Mouse (Mus musculus): ENCODE measurements around the gene Tmem82. TPM values are rescaled to one million over a fixed set of nuclear protein-coding genes. Genes with fewer than 3 reads are reported as not detected.
"Not testable (repeated sequence)": the region's sequence is repeated elsewhere in the genome, so short reads cannot be mapped to it uniquely, and the experiment has no call there.

Gene Tmem82
- polyA plus RNA-seq, 1 experiment from 2014 or later, result 0.05 TPM

- ChIA-PET POLR2A (no interaction called here), CTCF (interaction anchor here (1.0 to 4.1 kb wide), 8 partner anchors 10 to 169 kb away, joined by 3 to 39 read pairs (median 4); no protein-coding TSS in a partner anchor)
- TF ChIP-seq CTCF (IDR thresholded peaks at IDR 0.05), result peak; percentile 87
- peak; percentile 42 for ATAC-seq
- in situ Hi-C loops (cut with MboI; ENCODE audit: low pct_unique_long_range_greater_than_20kb), result loop anchor here (25.0 kb wide), 1 partner anchor 288 kb away; no protein-coding TSS in a partner anchor
- no peaks in the 10 kb centered on the region for H3K27me3 ChIP-seq
- no peak for DNase-seq (ENCODE audit: low read depth, low spot score)
Measured at GRCm38 (mm10) chr4:141574789-141575702, 43.4 kb downstream of the Tmem82 start.

- H3K27me3 ChIP-seq, result no peaks in the 10 kb centered on the region
- ChIA-PET POLR2A (no interaction called here), CTCF (interaction anchor here (1.1 to 4.1 kb wide), 7 partner anchors 14 to 185 kb away, joined by 4 to 39 read pairs (median 4); no protein-coding TSS in a partner anchor)
- DNase-seq (ENCODE audit: low read depth, low spot score), result no peak
- TF ChIP-seq CTCF (IDR thresholded peaks at IDR 0.05), result no peak
- ATAC-seq, result peak; percentile 69
- in situ Hi-C loops (cut with MboI; ENCODE audit: low pct_unique_long_range_greater_than_20kb), result loop anchor here (25.0 kb wide), 1 partner anchor 286 kb away; no protein-coding TSS in a partner anchor
Measured at GRCm38 (mm10) chr4:141573359-141573966, 45.0 kb downstream of the Tmem82 start.

GRCm38 (mm10) chr4:141572668-141573358 lies 45.6 kb downstream of the Tmem82 start:
- H3K27me3 ChIP-seq, result no peaks in the 10 kb centered on the region
- CTCF ChIA-PET, result interaction anchor here (1.1 to 4.1 kb wide), 6 partner anchors 13 to 185 kb away, joined by 4 to 39 read pairs (median 5); no protein-coding TSS in a partner anchor
- ATAC-seq, result no peak
- in situ Hi-C loops (cut with MboI; ENCODE audit: low pct_unique_long_range_greater_than_20kb), result loop anchor here (25.0 kb wide), 1 partner anchor 286 kb away; no protein-coding TSS in a partner anchor
- TF ChIP-seq CTCF (IDR thresholded peaks at IDR 0.05), result no peak
- POLR2A ChIA-PET, result interaction anchor here (0.7 to 1.1 kb wide), 2 partner anchors 9 to 26 kb away, joined by 3 read pairs; no protein-coding TSS in a partner anchor
- no peak for DNase-seq (ENCODE audit: low read depth, low spot score)

- in situ Hi-C loops (cut with MboI; ENCODE audit: low pct_unique_long_range_greater_than_20kb), result loop anchor here (25.0 kb wide), 1 partner anchor 285 kb away; no protein-coding TSS in a partner anchor
- H3K27me3 ChIP-seq, result no peaks in the 10 kb centered on the region
- POLR2A ChIA-PET, result interaction anchor here (1.1 kb wide), 1 partner anchor 8 kb away, joined by 3 read pairs; no protein-coding TSS in a partner anchor
- no peak for DNase-seq (ENCODE audit: low read depth, low spot score)
- CTCF ChIA-PET, result interaction anchor here (3.1 kb wide), 1 partner anchor 141 kb away, joined by 10 read pairs; no protein-coding TSS in a partner anchor
- ATAC-seq, result no peak
- TF ChIP-seq CTCF (IDR thresholded peaks at IDR 0.05), result no peak
Measured at GRCm38 (mm10) chr4:141571934-141572333, 46.5 kb downstream of the Tmem82 start.

GRCm38 (mm10) chr4:141571337-141571739 lies 47.1 kb downstream of the Tmem82 start:
- no peak for TF ChIP-seq CTCF (IDR thresholded peaks at IDR 0.05)
- POLR2A ChIA-PET, result no interaction called here
- DNase-seq (ENCODE audit: low read depth, low spot score) (no peak), ATAC-seq (no peak)
- in situ Hi-C loops (cut with MboI; ENCODE audit: low pct_unique_long_range_greater_than_20kb), result loop anchor here (25.0 kb wide), 1 partner anchor 284 kb away; no protein-coding TSS in a partner anchor
- CTCF ChIA-PET, result no interaction called here
- no peaks in the 10 kb centered on the region for H3K27me3 ChIP-seq

- no peaks in the 10 kb centered on the region for H3K27me3 ChIP-seq
- no peak for TF ChIP-seq CTCF (IDR thresholded peaks at IDR 0.05)
- in situ Hi-C loops (cut with MboI; ENCODE audit: low pct_unique_long_range_greater_than_20kb), result loop anchor here (25.0 kb wide), 1 partner anchor 284 kb away; no protein-coding TSS in a partner anchor
- ChIA-PET POLR2A (no interaction called here), CTCF (interaction anchor here (1.1 kb wide), 1 partner anchor 140 kb away, joined by 3 read pairs; no protein-coding TSS in a partner anchor)
- ATAC-seq (no peak), DNase-seq (ENCODE audit: low read depth, low spot score) (no peak)
Measured at GRCm38 (mm10) chr4:141570821-141571220, 47.6 kb downstream of the Tmem82 start.

GRCm38 (mm10) chr4:141570004-141570403 lies 48.4 kb downstream of the Tmem82 start:
- no peak for DNase-seq (ENCODE audit: low read depth, low spot score)
- in situ Hi-C loops (cut with MboI; ENCODE audit: low pct_unique_long_range_greater_than_20kb), result loop anchor here (25.0 kb wide), 1 partner anchor 283 kb away; no protein-coding TSS in a partner anchor
- no peaks in the 10 kb centered on the region for H3K27me3 ChIP-seq
- ChIA-PET CTCF (interaction anchor here (1.1 kb wide), 1 partner anchor 139 kb away, joined by 3 read pairs; no protein-coding TSS in a partner anchor), POLR2A (no interaction called here)
- no peak for TF ChIP-seq CTCF (IDR thresholded peaks at IDR 0.05)
- peak; percentile 32 for ATAC-seq

- H3K27me3 ChIP-seq, result no peaks in the 10 kb centered on the region
- ChIA-PET CTCF (no interaction called here), POLR2A (interaction anchor here (0.7 to 0.8 kb wide), 2 partner anchors 9 to 163 kb away, joined by 3 read pairs; no protein-coding TSS in a partner anchor)
- DNase-seq (ENCODE audit: low read depth, low spot score) (no peak), ATAC-seq (no peak)
- in situ Hi-C loops (cut with MboI; ENCODE audit: low pct_unique_long_range_greater_than_20kb), result loop anchor here (5.0 to 25.0 kb wide), 2 partner anchors 162 to 282 kb away; no protein-coding TSS in a partner anchor
- TF ChIP-seq CTCF (IDR thresholded peaks at IDR 0.05), result no peak
Measured at GRCm38 (mm10) chr4:141568966-141569365, 49.5 kb downstream of the Tmem82 start.

- POLR2A ChIA-PET; ATAC-seq; DNase-seq (ENCODE audit: low read depth, low spot score); H3K27me3 ChIP-seq: not testable (repeated sequence)
- in situ Hi-C loops (cut with MboI; ENCODE audit: low pct_unique_long_range_greater_than_20kb), result loop anchor here (5.0 to 25.0 kb wide), 2 partner anchors 160 to 280 kb away; no protein-coding TSS in a partner anchor
- CTCF ChIA-PET, result interaction anchor here (1.1 kb wide), 1 partner anchor 136 kb away, joined by 3 read pairs; no protein-coding TSS in a partner anchor
Measured at GRCm38 (mm10) chr4:141567174-141567573, 51.3 kb downstream of the Tmem82 start.

All from Patski (cell line).